Mouse (Mus musculus) lung, postnatal 14 days (tissue): ENCODE results near the gene Acsl4.

Experiments used
- DNase-seq: peaks from one replicate; pipeline ENCODE4 v3.0.0; 2021

Acsl4 gene

DNA sequence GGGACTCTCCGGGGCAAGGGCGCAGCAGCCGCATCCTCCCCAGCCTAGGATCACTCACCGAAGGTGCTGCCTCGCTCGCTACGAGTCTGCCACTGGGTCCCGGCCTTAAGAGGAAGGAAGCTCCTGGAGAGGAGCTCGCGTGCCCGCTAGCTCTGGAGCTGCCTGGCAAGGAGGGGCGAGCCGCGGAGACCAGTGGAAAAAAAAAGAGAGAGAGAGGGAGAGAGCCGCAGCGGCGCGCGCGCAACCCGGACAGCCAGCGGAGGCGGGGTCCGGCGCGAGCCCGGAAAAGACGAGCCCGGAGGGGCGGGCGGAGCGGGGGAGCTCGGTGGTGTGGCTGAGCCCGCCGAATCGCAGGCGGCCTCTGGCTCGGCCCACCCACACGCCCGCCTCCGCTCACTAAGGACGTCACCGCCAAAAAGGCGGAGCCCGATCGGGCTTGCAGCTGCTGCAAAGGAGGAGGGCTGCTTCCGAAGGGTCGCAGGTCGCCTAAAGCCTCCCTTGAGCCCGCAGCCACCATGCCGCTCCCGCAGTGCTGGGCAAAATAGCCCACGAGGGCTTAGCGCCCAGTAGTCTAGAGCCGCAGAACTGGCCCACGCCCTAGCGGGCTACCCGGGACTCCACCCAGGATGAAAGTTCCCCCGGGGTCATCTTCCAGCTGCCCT lies at the start of gene Acsl4:
Acsl4 (minus strand) TSS at position 289 of the 662 bp plus-strand sequence.
- peak; percentile 88 for DNase-seq

DNA sequence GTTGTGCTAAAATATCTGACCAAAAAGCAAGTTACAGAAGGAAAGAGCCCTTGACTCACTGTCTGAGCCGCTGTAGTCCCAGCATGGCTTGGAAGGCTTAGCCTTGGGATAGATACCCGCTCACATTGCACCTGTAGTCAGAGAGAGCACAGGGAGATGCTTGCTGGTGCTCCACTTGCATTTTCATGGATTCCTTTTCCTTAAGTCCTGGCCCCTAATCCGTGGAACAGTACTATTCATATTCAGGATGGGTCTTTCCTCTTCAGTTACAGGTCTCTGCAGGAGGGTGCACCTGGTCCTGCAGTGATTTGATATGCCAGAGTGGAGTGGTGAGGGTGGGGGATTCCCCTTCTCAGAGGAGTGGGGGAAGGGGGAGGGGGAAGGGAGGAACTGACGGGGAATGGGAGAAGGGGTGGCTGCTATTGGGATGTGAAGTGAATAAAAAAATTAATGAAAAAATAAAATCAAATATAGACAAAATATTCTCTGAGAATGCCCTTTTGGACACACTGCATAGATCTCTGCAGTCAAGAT lies 47.7 kb upstream of the Acsl4 start:
- no peak for DNase-seq

DNA sequence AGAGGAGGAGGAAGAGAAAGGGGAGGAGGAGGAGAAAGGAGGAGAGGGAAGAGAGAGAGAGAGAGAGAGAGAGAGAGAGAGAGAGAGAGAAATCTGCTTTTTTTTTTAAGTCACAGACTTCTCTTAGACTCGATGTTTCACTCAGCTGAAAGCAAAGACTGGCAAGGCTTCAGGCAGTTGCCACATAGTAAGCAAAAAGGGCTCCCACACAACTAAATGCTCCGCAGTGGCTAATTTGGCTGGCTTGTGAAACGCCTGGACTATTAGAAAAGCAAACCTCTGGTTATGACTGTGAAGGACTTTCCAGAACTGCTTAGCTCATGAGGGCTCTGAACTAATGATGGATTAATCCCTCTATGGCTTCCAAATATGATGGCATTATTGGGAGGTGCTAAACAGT lies 42.5 kb upstream of the Acsl4 start:
- DNase-seq: no peak

DNA sequence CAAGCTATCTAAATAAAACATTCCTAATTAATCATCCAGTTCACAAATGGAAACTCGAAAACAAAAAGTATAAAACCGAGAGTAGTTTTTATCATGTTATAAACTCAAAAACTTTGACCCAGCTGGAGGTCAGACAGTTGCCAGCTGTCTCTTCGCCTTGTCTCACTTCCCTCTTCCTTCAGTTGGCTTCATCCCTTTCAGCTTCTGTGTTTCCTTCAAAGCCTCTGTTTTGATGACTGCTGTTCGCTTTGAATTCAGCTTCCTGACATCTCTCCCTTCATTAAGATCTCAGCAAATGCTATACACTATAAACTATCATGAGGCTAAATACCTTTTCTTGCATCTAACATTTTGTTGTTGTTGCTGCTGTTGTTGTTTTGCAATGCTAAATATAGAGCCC lies 36.8 kb upstream of the Acsl4 start:
- DNase-seq: no peak

DNA sequence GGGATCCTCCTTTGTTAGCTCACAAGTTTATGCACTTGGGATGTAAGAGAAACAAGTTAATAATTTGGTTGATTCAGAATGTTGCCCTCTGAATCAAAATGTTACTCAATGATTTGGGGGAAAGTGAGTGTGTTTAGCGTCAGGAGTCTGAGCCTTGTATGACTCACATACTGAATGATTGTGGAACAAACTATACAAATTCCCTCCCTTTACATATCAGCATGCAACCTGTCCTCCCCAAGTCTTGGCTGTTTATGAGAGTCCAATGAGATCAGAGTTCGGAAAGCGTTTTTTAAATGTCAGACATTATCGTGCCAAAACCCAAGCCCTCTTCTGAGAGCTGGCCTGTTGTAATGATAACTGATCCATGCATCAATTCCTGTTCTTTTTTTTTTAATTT lies 36.3 kb upstream of the Acsl4 start:
- no peak for DNase-seq

DNA sequence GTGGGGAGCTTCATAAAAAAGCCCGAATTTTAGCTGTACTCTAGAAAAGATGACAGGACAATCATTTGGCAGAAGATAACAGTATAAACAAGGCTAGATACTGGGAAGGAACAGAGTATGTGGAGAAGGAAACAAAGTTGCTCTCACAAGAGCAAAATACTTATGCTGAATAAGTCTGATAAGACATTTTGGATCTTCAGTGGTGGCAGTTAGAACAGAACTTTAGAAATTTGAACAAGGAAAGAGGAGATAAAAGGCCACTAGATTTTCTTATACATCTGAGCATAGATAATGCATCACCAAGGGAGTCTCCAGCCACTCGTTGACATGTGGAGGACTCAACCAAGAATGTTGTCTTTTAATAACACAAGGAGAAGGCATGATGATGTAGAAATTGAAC lies 23.5 kb upstream of the Acsl4 start:
- DNase-seq: no peak

DNA sequence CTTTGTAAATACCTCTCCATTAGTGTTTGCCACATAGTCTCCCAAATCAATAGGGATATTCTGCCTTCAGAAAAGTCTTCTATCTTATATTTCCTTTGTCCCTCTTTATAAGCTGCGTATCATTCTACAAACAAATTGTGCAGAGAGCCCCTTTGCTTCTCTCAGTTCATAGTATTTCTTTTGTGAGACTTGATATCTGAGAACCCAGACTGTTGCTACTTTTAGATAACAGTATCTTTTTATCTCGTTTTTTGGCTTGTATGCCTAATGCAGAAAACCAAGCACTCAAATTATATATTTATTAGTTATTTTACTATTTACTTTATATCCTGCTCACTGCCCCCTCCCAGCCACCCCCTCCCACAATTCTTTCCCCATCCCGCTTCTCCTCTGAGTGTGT lies 19.7 kb upstream of the Acsl4 start:
- no peak for DNase-seq

DNA sequence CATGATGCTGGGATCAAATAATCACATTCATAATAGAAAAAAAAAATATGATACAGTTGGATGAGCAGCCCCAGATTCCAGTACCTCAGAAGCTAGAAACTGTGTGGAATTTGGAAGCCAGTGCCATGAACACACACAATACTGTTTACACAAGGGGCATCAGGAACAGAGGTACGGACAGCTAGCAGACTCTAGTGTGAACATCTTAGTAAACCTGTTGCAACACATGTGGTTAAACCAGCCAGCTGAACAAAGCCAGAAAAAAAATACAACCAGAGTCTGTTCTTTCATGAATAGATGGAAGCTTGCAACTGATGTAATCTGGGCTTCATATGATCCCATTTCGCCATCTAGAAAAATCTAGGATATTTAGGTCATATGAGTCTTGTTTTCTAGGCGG lies 19.0 kb upstream of the Acsl4 start:
- DNase-seq: no peak

DNA sequence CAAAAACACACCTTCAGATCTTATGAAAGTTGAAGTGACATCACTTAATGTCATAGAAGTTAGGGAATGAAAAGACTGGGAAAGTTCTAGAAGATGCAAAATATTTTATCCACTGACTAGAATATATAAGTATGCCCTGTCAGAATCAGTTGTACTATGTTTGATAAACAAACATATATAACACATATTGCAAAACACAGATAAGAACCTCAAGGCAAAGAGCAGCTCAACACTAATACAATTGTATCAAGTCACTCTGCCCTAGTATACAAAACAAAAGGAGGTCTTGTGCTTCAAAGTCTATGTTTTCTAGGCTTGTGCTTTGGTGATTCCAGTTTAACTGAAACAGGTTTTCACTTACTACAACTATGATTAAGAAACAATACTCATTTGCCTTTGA lies 12.8 kb upstream of the Acsl4 start:
- DNase-seq: no peak

DNA sequence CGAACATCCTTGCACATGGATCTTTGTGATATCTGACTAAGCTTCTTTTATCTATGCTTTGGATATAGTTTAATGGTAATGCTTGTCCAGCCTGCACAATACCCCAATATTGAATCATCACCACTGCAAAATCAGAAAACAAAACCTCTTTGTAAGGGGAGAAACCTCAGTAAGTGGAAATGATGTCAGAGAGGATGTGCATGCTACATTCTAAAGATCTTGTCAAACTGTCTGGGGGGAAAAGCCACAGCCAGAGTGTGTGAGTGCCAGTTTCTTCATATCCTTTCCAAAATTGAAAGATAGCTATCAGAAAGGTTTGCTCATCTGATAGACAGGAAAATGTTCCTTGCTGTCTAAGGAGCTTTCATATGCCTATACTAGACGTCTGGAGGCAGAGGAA lies 8.3 kb upstream of the Acsl4 start:
- DNase-seq: no peak

DNA sequence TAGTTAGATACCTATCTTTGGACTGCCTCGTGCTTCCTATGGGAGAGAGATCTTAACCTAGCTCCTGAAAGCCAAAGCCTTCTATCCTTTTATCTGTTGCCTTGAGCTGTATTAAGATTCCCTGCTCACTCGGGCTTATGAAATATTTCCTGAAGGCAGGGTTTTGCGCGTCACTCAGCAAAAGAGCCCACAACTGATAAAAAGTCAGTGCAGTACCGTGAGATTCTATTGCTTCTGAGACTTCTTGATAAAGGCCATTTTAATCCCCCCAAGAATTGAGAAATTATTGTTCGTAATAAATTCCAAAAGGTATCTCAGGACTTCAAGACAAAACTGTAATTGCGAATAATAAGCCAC lies 552 bp upstream of the Acsl4 start:
- DNase-seq: no peak

DNA sequence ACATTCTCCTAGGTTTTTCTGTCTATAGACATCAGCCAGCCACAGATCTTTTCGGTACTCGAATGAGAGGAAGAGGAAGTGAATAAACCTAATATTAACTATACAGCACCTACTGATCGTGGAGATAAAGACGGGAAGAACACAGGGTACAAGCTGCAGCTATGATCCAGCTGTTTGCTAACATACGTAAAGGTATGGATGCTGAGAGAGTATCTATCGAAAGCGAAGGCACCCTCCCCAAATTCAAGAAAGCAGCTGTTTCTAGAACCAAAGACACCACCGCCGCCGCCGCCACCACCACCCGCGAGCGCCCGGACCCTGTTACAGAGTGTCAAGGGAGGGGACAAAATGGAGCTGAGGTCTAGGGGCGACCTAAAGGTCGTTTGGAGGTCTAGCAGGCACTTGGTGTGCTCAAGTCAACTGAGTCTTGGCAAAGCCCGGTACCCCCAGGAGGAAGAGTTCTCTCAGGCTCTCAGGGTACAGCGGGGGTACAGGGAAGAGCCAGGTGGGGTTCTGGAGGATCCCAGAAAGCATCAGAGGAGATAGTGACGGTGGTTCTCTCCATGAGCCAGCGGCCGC lies 665 bp downstream of the Acsl4 start:
- peak; percentile 8 for DNase-seq

DNA sequence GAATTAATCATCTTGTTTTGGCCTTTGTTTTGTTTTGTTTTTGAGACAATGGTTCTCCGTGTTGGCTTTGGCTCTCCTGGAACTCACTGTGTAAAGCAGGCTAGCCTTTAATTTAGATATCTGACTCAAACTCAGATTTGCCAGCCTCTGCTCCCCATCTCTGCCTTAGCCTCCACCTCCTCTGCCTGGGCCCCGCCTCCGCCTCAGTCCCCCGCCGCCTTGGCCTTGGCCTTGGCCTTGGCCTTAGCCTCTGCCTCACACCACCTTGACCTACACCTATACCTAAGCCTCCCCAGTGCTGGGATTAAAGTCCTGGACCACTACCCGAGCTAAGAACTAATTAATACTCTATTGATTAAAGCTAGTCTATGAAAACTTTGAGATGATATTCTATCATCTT lies 2.2 kb downstream of the Acsl4 start:
- DNase-seq: no peak

DNA sequence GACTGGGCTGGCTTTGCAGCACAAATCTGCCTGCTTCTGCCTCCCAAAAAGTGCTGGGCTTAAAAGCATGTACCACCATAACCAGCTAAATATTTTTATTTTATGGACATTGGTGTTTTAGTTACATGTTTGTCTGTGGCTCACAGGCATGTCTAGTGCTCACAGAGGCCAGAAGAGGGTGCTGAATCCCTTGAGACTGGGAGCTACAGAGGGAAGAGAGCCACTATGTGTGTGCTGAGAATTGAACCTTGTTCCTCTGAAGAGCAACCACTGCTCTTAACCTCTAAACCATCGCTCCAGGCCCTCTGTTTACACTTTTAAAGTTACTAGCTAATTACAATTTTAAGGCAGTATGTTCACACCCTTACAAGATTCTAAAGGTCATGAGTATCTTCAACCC lies 2.7 kb downstream of the Acsl4 start:
- no peak for DNase-seq

DNA sequence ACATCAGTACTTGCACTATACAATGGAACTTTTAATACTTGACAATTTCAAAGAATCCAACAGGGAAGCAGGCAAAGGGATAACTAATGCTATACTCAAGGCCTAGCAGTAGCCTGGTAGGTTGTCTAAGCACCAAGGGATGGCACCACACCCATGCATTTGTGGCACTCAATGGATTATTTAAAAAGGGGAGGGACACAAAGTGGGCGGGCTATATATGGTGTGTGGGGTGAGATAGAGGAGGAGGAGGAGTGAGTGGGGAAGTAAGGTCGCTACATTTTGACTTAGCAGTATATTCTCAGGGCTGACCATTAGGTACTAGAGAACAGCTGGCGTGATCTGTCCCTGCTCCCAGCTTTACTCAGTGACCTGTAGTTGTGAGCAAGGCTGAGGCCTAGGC lies 5.4 kb downstream of the Acsl4 start:
- no peak for DNase-seq

DNA sequence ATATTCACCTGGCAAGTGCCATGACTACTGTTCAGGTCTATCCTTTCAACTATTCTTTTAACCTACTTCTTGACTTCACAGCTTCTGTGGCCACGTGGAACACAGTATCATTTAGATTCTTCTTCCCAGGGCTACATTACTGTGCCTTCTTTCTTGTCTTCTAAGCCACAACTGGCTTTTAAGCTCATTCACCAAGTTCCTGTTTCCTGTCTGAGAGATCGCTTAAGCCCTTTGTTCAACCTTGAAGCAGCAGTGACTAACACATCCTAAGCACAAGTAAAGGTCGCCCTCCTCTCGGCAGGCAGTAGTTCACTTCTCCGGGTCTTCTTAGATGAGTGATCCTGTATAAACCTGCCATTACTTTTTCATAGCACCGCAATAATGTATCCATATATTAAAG lies 10.4 kb downstream of the Acsl4 start:
- DNase-seq: no peak

DNA sequence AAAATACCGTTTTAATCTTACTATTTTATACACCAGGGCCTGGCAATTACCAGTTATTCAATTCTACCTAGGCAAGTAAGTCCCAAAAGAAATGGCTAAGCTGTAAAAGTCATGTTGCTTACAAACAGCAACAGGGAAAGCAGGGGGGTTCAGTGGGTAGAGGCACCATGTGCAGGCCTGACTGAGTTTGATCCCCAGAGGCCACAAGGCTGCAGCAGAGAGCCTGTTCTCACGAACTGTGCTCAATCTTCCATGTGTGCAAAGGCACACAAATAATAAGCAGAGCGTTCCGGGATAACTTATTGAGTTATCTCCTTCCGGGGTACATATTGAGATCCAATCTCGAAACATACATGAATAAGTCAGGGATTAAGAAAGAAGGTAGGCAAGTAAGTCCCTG lies 12.3 kb downstream of the Acsl4 start:
- no peak for DNase-seq

DNA sequence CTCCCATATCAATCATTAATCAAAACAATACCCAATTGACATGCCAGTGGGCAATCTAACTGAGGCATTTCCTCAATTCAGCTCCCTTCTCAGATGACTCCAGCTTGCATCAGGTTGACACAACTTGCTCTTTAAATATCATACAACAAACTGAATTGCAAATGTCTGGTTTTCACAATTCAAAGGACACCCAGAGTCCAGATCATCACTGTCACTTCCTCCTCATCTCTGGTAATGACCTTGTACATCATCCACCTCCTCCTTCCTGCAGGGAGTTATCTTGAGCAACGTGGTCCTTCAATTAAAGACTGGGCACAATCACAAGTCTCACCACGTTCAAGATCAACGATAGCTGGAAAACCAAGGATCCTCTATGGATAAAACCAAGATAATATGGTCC lies 13.0 kb downstream of the Acsl4 start:
- DNase-seq: no peak

DNA sequence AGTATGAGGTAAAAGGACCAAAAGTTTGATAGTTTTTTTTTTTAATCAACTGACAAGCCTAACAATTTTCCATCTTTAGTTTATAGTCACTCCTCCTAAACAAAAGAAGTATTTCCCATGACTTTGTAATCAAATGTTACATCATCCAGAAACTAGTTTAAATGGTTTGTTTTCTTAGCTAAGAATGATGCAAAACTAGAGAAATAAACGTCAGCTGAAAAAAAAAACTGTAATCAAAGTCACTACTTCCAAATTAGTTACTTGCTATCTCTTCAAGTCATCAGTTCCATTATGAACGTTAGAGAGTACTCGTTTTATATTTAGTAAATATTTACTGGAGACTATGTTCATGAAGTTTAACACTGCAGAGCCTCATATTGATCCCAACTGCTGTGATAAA lies 13.6 kb downstream of the Acsl4 start:
- DNase-seq: no peak

DNA sequence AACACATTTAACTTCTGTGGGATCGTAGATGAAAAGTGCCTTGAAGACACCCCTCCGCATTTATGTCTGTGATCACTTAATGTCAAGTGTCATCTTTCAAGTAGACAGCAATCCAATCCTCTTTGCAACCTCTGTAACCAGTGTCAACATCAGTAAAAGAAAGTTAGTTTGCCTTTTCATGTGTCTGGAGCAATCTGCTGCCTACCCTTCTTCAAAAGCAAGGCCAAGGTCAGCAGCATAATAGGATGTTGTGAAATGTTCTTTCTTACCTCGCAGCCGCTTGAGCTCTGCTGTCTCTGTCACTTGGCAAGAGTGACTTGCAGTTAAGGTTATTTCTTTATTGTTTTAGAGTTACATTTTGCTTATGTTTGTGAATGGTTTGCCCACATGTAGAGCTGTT lies 14.8 kb downstream of the Acsl4 start:
- no peak for DNase-seq

DNA sequence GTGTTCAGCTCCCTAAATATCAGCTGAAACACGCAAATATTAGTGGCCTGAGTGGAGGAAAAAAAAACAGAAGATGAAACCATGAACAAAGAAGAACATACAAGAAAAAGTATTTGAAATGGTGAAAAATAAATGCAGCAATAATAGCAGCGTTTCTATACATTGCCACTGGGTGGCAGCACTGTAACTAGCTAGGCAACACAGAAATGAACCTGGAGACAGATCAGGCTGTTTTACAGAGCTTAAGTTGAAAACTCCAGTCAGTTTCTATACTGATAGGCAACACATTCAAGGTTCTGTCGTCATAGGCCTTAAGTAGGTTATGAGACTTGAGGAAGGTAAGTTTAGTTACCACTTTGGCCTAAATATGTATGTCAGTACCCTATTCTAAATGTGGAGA lies 17.9 kb downstream of the Acsl4 start:
- DNase-seq: peak; percentile 48

DNA sequence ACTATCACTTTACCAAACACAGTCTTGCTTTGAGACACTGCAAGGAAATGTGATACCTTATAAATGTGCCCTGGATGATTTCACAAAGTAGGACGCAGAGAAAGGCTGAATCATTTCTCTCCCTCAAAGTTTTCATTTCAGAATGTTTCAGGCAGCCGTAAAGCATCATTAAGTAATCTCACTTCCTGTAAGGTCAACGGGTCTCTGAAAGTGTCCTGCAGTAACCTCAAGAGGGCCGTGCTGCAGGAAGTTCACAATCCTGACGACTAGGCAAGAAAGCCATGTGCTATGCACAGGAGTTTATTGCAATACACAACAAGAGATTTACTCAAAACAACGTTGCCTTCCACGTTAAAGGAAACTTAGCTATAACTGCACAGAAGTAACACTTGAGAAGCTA lies 20.4 kb downstream of the Acsl4 start:
- DNase-seq: peak; percentile 4

DNA sequence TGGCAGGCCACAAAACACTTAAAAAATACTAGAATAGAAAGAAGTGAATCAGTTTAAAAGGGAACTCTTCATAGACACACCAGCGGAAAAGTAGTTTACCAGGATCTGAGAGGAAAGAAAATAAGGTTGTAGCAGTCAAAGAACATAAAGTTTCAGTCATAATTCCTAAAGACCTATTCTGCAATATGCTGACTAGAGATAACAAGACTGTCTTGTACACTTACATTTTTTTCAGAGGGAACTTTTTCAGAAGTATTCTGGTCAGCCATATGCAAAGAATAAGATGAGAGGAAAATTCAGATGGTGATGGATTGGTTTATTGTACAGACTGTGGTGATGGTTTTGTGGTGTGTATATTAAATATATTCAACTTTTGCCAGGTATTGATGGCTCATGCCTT lies 26.5 kb downstream of the Acsl4 start:
- DNase-seq: no peak

DNA sequence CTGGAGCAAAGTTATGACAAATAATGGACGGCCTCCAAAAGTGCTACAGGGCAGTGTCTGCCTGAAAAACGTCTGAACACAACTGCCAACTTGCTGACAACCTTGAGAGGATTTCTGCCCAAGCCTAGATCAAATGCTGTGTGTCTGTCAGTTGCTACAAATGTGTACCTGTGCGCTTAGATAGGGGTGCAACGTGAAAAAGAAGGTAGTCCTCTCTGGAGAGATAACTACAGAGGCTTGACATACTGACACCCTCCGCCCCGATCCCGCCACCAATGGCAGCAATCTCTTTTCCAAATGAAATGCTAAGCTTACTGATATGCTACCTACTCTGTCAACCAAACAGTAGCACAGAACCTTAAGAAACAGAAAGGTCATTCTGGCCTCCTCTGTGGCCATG lies 31.3 kb downstream of the Acsl4 start:
- no peak for DNase-seq

DNA sequence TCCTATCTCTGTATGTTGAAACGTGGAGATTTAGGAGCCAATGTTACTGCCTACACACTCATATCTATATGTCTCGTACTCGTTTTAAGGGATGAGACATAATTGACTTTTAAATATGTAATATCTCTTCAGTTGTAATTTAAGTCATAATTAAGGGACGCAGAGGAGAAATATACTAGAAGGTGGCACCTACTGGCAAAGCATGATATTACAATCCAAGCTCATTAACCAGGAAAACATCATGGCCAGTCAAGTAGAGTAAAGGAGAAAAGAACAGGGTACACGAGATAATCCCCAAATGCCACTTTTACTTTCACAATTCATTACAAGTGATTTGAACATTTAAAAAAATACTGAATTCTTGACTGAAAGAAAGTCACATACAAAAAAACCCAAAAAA lies 31.9 kb downstream of the Acsl4 start:
- no peak for DNase-seq
